Mouse (Mus musculus): Measurements from ENCODE around the gene Ifngr2. TPM values are rescaled to one million over a fixed set of nuclear protein-coding genes. Genes with fewer than 3 reads are reported as not detected.

The Ifngr2 gene
- polyA plus RNA-seq, 1 experiment from 2014 or later = 129 TPM

GRCm38 (mm10) chr16:91595076-91595475 lies 48.2 kb downstream of the Ifngr2 start:
- peaks cover 8% of the 10 kb centered on the region for H3K4me1 ChIP-seq (replicated peaks)
- 81% methylated on average over 6 of the region's 6 CpGs for WGBS
- no peaks in the 10 kb centered on the region for H3K36me3 ChIP-seq
- no peak overlapping the region for H3K9ac ChIP-seq
- H3K9me3 ChIP-seq (replicated peaks) = no peaks in the 10 kb centered on the region
- no peak overlapping the region for H3K4me2 ChIP-seq
- peaks cover 10% of the 10 kb centered on the region; the same call in 1 of the 2 replicates for H3K27me3 ChIP-seq
- H3K4me3 ChIP-seq = no peak overlapping the region
- ATAC-seq (replicated peaks; ENCODE audit: insufficient number of reproducible peaks, insufficient read depth, low FRiP score, low read depth) = no peak
- H3K27ac ChIP-seq = no peak overlapping the region

DNA sequence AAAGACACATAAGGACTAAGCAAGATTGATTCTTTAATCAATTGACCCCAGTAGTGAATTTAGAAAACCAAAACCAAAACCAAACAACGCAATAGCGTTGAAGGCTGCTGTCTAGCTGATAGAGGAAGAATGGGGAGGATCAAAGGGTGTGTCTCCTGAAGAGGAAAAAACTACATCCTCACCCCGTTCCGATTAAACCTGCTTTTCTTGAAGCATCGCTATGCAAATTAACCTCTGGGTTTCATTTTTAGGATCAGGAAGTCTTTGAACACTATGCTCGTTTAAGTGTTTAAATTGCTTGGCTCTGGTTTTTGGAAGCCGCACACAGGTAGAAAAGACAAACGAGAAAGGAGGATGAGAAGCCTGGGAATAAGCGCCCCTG lies 49.5 kb downstream of the Ifngr2 start:
- Histone ChIP-seq H3K4me1 (replicated peaks) (peaks cover 8% of the 10 kb centered on the region), H3K4me3 (peak overlapping the region; percentile 95), H3K27me3 (peaks cover 10% of the 10 kb centered on the region; the same call in 1 of the 2 replicates), H3K4me2 (peak overlapping the region; percentile 91), H3K36me3 (no peaks in the 10 kb centered on the region), H3K27ac (no peak overlapping the region), H3K9ac (peak overlapping the region; percentile 84), H3K9me3 (replicated peaks) (no peaks in the 10 kb centered on the region)
- no peak for ATAC-seq (replicated peaks; ENCODE audit: insufficient number of reproducible peaks, insufficient read depth, low FRiP score, low read depth)
- 19% methylated on average over 9 of the region's 9 CpGs for WGBS

DNA sequence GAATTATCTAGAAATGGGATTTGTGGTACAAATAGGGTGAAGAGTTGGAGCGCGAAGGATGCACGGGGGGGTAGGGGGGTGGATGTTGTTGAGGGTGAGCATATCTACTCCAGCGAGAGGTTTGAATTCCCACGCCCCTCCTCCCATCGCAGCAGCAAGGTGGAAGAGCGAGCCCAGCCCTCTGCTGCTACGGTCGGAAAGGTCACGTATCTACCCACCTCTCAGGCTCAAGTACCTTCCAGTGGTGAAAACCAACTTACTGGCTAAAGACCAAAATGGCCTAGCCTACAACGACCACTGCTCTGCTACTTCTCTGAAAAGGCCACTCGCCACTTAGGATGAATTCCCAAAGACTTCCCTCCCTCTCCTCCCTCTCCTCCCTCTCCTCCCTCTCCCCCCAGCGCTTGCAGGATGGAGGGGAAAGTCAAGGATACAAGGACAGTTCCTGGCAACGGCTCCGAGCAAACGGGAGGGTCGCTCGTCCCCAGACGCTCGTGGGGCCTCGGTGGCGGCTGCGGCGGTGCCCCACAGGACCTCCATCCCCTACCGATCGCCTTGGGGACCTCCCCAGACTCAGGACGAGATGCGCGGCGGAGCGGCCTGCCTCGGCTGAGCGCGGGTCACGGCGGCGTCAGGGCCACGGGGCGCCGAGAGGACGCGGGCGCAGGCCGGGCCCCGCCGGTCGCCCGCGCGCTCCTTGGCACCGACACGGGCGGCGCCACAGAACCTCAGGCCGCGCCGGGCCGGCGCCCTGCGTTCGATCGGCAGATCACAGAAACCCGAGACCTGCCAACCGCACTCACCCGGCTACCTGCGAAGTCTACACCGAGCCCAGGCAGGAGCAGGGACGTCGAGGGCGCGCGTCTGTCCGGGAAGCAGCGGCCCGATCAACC lies 50.2 kb downstream of the Ifngr2 start:
- Histone ChIP-seq H3K36me3 (no peaks in the 10 kb centered on the region), H3K4me3 (peak overlapping the region; percentile 95), H3K4me2 (peak overlapping the region; percentile 91), H3K9me3 (replicated peaks) (no peaks in the 10 kb centered on the region), H3K9ac (peak overlapping the region; percentile 84), H3K27ac (peak overlapping the region; percentile 79), H3K27me3 (peaks cover 10% of the 10 kb centered on the region; the same call in 1 of the 2 replicates), H3K4me1 (replicated peaks) (peaks cover 8% of the 10 kb centered on the region)
- ATAC-seq (replicated peaks; ENCODE audit: insufficient number of reproducible peaks, insufficient read depth, low FRiP score, low read depth) = peak; percentile 47
- under 1% methylated on average over 75 of the region's 75 CpGs for WGBS

DNA sequence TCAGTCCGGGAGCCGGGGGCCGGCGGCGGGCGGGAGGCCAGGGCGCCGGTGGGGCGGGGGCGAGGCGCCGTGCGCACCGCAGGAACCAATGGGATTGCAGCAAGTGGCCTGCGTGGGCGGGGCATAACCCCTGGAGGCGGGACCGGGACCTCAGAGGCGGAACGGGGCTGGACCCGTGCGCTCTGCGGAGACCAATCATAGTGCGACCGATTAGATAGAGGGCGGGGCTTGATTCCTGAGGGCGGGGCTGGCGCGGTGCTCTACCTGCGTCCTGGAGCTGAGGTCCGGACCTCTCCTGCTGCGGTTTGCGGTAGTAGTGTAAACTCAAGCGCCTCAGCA lies 50.8 kb downstream of the Ifngr2 start, which contains the start of gene Tmem50b:
Gene Tmem50b, minus strand, starts transcription at position 129 of the 339 bp plus-strand sequence.
- 0% methylated on average over 34 of the region's 34 CpGs for WGBS
- peak within 1 kb of the TSS; percentile 79 for H3K27ac ChIP-seq

DNA sequence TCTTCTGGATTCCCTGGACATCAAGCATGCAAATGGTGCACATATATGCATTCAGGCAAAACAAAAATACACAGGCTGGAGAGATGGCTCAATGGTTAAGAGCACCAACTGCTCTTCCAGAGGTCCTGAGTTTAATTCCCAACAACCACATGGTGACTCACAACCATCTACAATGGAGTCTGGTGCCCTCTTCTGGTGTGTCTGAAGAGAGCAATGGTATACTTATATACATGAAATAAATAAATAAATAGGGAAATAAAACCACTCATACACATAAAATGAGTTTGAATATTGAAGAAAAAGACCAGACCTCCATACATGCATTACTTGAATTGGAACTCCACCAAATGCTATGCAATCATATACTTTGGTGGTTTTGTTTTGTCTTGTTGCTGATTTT lies 52.4 kb downstream of the Ifngr2 start:
- Histone ChIP-seq H3K36me3 (no peaks in the 10 kb centered on the region), H3K27ac (no peak overlapping the region), H3K9me3 (replicated peaks) (no peaks in the 10 kb centered on the region), H3K4me3 (no peak overlapping the region), H3K4me1 (replicated peaks) (peaks cover 6% of the 10 kb centered on the region), H3K4me2 (no peak overlapping the region), H3K9ac (no peak overlapping the region), H3K27me3 (peaks cover 10% of the 10 kb centered on the region; the same call in 1 of the 2 replicates)
- no peak for ATAC-seq (replicated peaks; ENCODE audit: insufficient number of reproducible peaks, insufficient read depth, low FRiP score, low read depth)

More for the DNA sequence above, 50.8 kb downstream of the Ifngr2 start, which contains the start of gene Tmem50b:
- H3K4me1 ChIP-seq (replicated peaks) = peaks cover 6% of the 10 kb centered on the region
- peak within 1 kb of the TSS; percentile 91 for H3K4me2 ChIP-seq
- ATAC-seq (replicated peaks; ENCODE audit: insufficient number of reproducible peaks, insufficient read depth, low FRiP score, low read depth) = peak; percentile 99
- H3K9me3 ChIP-seq (replicated peaks) = no peaks in the 10 kb centered on the region
- peaks cover 10% of the 10 kb centered on the region; the same call in 1 of the 2 replicates for H3K27me3 ChIP-seq
- peak within 1 kb of the TSS; percentile 84 for H3K9ac ChIP-seq
- H3K4me3 ChIP-seq = peak within 1 kb of the TSS; percentile 95
- no peaks in the 10 kb centered on the region for H3K36me3 ChIP-seq

GRCm38 (mm10) chr16:91601081-91601480 lies 54.2 kb downstream of the Ifngr2 start:
- no peak overlapping the region for H3K9ac ChIP-seq
- H3K4me1 ChIP-seq (replicated peaks) = peaks cover 6% of the 10 kb centered on the region
- no peak for ATAC-seq (replicated peaks; ENCODE audit: insufficient number of reproducible peaks, insufficient read depth, low FRiP score, low read depth)
- H3K9me3 ChIP-seq (replicated peaks) = no peaks in the 10 kb centered on the region
- WGBS = 66% methylated on average over 4 of the region's 4 CpGs
- no peak overlapping the region for H3K4me2 ChIP-seq
- H3K4me3 ChIP-seq = no peak overlapping the region
- H3K27me3 ChIP-seq = peaks cover 10% of the 10 kb centered on the region; the same call in 1 of the 2 replicates
- H3K36me3 ChIP-seq = no peaks in the 10 kb centered on the region
- H3K27ac ChIP-seq = no peak overlapping the region

DNA sequence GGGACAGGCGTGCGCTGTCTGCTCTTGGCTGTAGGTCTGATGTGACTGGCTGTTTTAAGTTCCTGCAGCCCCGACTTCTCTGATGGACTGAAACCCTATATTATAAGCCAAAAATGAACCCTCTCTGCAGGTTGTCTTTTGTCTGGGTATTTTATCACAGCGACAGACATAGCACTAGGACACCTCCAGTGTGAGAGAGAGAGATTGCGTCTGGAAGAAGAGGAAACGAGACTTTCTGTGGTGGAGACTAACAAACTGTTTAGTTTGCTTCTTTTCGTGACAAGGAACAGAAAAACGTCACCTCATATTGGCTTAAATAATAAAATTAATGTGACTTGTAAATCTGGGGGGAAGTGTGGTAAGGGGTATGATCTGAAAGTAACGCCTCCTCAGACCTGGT lies 54.8 kb downstream of the Ifngr2 start:
- H3K4me3 ChIP-seq = no peak overlapping the region
- no peaks in the 10 kb centered on the region for H3K36me3 ChIP-seq
- H3K9ac ChIP-seq = no peak overlapping the region
- no peak overlapping the region for H3K4me2 ChIP-seq
- no peaks in the 10 kb centered on the region for H3K9me3 ChIP-seq (replicated peaks)
- no peak overlapping the region for H3K27ac ChIP-seq
- WGBS = 58% methylated on average over 9 of the region's 9 CpGs
- H3K27me3 ChIP-seq = peaks cover 10% of the 10 kb centered on the region; the same call in 1 of the 2 replicates
- ATAC-seq (replicated peaks; ENCODE audit: insufficient number of reproducible peaks, insufficient read depth, low FRiP score, low read depth) = no peak
- H3K4me1 ChIP-seq (replicated peaks) = peaks cover 2% of the 10 kb centered on the region

DNA sequence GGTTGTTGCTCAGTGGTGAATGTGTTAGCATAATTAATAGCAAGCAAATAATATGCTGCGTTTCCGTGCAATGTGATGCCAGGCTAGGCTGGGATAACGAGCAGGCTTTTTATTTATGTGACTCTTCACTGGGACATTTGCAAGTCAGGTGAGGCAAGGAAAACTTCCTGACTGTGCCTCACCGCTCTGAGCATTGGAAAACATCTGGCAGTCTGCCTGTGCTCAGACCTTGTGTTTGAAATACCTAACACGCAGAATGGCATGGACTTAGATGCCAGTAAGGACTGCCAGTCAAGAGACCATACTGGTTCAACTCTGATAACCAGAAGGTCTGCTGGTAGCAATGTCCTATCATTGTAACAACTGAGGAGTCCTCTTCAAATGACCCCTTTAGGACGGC lies 58.3 kb downstream of the Ifngr2 start:
- no peak overlapping the region for H3K27ac ChIP-seq
- no peak overlapping the region for H3K4me2 ChIP-seq
- H3K9ac ChIP-seq = no peak overlapping the region
- peaks cover 8% of the 10 kb centered on the region for H3K4me1 ChIP-seq (replicated peaks)
- H3K9me3 ChIP-seq (replicated peaks) = no peaks in the 10 kb centered on the region
- ATAC-seq (replicated peaks; ENCODE audit: insufficient number of reproducible peaks, insufficient read depth, low FRiP score, low read depth) = no peak
- H3K36me3 ChIP-seq = no peaks in the 10 kb centered on the region
- H3K27me3 ChIP-seq = no peaks in the 10 kb centered on the region
- WGBS = 71% methylated on average over 6 of the region's 6 CpGs
- H3K4me3 ChIP-seq = no peak overlapping the region

- H3K36me3 ChIP-seq = no peaks in the 10 kb centered on the region
- H3K4me1 ChIP-seq (replicated peaks) = peaks cover 11% of the 10 kb centered on the region
- H3K27ac ChIP-seq = no peak overlapping the region
- no peak overlapping the region for H3K9ac ChIP-seq
- no peak overlapping the region for H3K4me2 ChIP-seq
- H3K4me3 ChIP-seq = no peak overlapping the region
- H3K9me3 ChIP-seq (replicated peaks) = no peaks in the 10 kb centered on the region
- H3K27me3 ChIP-seq = no peaks in the 10 kb centered on the region
- no peak for ATAC-seq (replicated peaks; ENCODE audit: insufficient number of reproducible peaks, insufficient read depth, low FRiP score, low read depth)
- WGBS = 86% methylated on average over 8 of the region's 8 CpGs
Observed at GRCm38 (mm10) chr16:91606958-91607357, 60.1 kb downstream of the Ifngr2 start.

- peak overlapping the region; percentile 20; the same call in 1 of the 2 replicates for H3K27ac ChIP-seq
- ATAC-seq (replicated peaks; ENCODE audit: insufficient number of reproducible peaks, insufficient read depth, low FRiP score, low read depth) = no peak
- 49% methylated on average over 9 of the region's 9 CpGs for WGBS
- H3K27me3 ChIP-seq = no peaks in the 10 kb centered on the region
- H3K4me1 ChIP-seq (replicated peaks) = peaks cover 11% of the 10 kb centered on the region
- H3K4me2 ChIP-seq = no peak overlapping the region
- no peak overlapping the region for H3K4me3 ChIP-seq
- no peaks in the 10 kb centered on the region for H3K9me3 ChIP-seq (replicated peaks)
- no peak overlapping the region for H3K9ac ChIP-seq
- no peaks in the 10 kb centered on the region for H3K36me3 ChIP-seq
Observed at GRCm38 (mm10) chr16:91609501-91610245, 62.8 kb downstream of the Ifngr2 start.

DNA sequence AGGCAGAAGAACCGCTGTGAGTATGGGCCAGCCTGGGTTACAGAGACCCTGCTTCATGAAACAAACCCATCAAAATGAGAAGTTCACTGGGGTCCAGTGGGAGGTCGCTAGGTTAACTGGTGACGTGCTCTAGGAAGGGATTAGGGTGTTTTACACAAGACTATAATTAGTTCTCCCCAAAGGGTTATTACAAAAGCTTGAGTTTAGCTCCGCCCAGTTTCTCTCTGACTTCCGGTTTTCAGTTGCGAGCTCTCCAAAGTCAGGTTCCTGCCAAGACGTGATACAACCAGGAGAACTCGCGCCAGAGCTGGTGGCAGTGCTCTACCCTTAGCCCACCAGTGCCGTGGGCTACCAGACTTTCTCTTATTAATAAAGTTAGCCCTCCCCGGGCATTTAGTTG lies 64.4 kb downstream of the Ifngr2 start:
- Histone ChIP-seq H3K9ac (no peak overlapping the region), H3K9me3 (replicated peaks) (no peaks in the 10 kb centered on the region), H3K36me3 (no peaks in the 10 kb centered on the region), H3K27me3 (no peaks in the 10 kb centered on the region), H3K27ac (no peak overlapping the region), H3K4me2 (no peak overlapping the region), H3K4me1 (replicated peaks) (peaks cover 11% of the 10 kb centered on the region), H3K4me3 (no peak overlapping the region)
- 63% methylated on average over 11 of the region's 11 CpGs for WGBS
- no peak for ATAC-seq (replicated peaks; ENCODE audit: insufficient number of reproducible peaks, insufficient read depth, low FRiP score, low read depth)
